Mouse (Mus musculus): ENCODE data around the gene Kntc1.

DNA sequence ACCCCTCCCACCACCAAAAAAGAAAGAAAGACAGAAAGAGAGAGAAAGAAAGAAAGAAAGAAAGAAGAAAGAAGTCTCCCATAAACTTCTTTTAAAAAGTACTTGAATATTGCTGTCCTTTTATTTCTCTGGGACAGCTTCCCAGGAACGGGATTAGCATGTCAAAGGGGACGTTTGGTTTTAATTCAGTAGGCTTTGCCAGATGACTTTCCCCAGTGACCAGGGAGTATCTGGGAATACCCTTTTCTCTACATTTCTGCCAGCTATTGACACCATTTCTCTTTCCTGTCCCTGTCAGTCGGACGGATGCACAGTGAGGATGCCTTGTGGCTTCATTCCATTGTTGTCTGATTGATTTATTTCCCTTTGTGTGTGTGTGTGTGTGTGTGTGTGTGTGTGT, 94.3 kb downstream of the Kntc1 start:
- TF ChIP-seq POLR2A (IDR thresholded peaks at IDR 0.05; ENCODE audit: borderline replicate concordance, extremely low read depth, insufficient read depth, insufficient read length, poor library complexity, severe bottlenecking) = no peak
- no peak for TF ChIP-seq CTCF (IDR thresholded peaks at IDR 0.05; ENCODE audit: borderline replicate concordance, extremely low read depth, insufficient read depth, insufficient read length)

Measured in brain, embryonic 14.5 days (tissue).